Mouse (Mus musculus) neural tube, embryonic 12.5 days (tissue): Measurements from ENCODE around the gene Lkaaear1. TPM values are rescaled to one million over a fixed set of nuclear protein-coding genes. Genes with fewer than 3 reads are reported as not detected.

Experiments
- polyA plus RNA-seq: library from polyadenylated mRNA; unstranded; fragments of >200 nt; fragmentation: Nextera tagmentation; extraction: Ambion mirVana; gene quantifications from 2 replicates; pipeline ENCODE4 v1.2.1, GENCODE M21; 2016

The Lkaaear1 gene
- polyA plus RNA-seq, 1 experiment from 2014 or later = not detected

Other genes starting within 250 kb of the Lkaaear1 start
- gene Zbtb46, start 239.0 kb downstream of the Lkaaear1 start, polyA plus RNA-seq = 26.8 and 27.2 TPM in 2 replicates
- 0.14 TPM in 1 of 2 replicates, not detected in the other for gene Abhd16b, start 205.2 kb downstream of the Lkaaear1 start, polyA plus RNA-seq
- 127 and 130 TPM in 2 replicates for gene Tpd52l2, start 201.3 kb downstream of the Lkaaear1 start, polyA plus RNA-seq
- 141 and 147 TPM in 2 replicates for gene Dnajc5, start 178.0 kb downstream of the Lkaaear1 start, polyA plus RNA-seq
- gene Uckl1, start 113.5 kb downstream of the Lkaaear1 start, polyA plus RNA-seq = 59.9 and 65.9 TPM in 2 replicates
- gene Prpf6, start 106.6 kb downstream of the Lkaaear1 start, polyA plus RNA-seq = 72.9 and 78.0 TPM in 2 replicates
- 86.5 and 89.6 TPM in 2 replicates for gene Zfp512b, start 105.6 kb downstream of the Lkaaear1 start, polyA plus RNA-seq
- gene Samd10, start 99.2 kb downstream of the Lkaaear1 start, polyA plus RNA-seq = 107 and 112 TPM in 2 replicates
- gene Gm29797, start 41.4 kb downstream of the Lkaaear1 start, polyA plus RNA-seq = not detected in 2 replicates
- gene Sox18, start 26.8 kb downstream of the Lkaaear1 start, polyA plus RNA-seq = 20.3 and 20.6 TPM in 2 replicates
- 27.3 and 30.0 TPM in 2 replicates for gene Tcea2, start 18.1 kb downstream of the Lkaaear1 start, polyA plus RNA-seq
- 44.0 and 44.8 TPM in 2 replicates for gene Rgs19, start 4.5 kb downstream of the Lkaaear1 start, polyA plus RNA-seq
- 36.4 and 39.6 TPM in 2 replicates for gene Oprl1, start 16.6 kb upstream of the Lkaaear1 start, polyA plus RNA-seq
- 70.4 and 79.3 TPM in 2 replicates for gene Myt1, start 64.9 kb upstream of the Lkaaear1 start, polyA plus RNA-seq
- 36.4 and 38.5 TPM in 2 replicates for gene Pcmtd2, start 139.4 kb upstream of the Lkaaear1 start, polyA plus RNA-seq
- 88.1 and 93.5 TPM in 2 replicates for gene Polr3k, start 165.9 kb upstream of the Lkaaear1 start, polyA plus RNA-seq